Mouse (Mus musculus) brain, adult 2 months (tissue): ENCODE results near the gene BC029722.
"Not testable (repeated sequence)": the region's sequence is repeated elsewhere in the genome, so short reads cannot be mapped to it uniquely, and the experiment has no call there.

Experiments used
- DNase-seq: peaks from one replicate; pipeline ENCODE4 v3.0.0; 2011; ENCODE audit warnings: low read depth, low spot score

The BC029722 gene

GRCm38 (mm10) chr2:155819392-155819448 lies at the start of gene BC029722:
Gene BC029722, minus strand, starts transcription at chr2:155819426.
- DNase-seq, result no peak

GRCm38 (mm10) chr2:155868320-155868719 lies 49.1 kb upstream of the BC029722 start:
- no peak for DNase-seq

- DNase-seq, result no peak
Measured at GRCm38 (mm10) chr2:155863301-155863867, 44.2 kb upstream of the BC029722 start.

- DNase-seq, result peak; percentile 47
Measured at GRCm38 (mm10) chr2:155862573-155863300, 43.5 kb upstream of the BC029722 start.

- DNase-seq, result no peak
Measured at GRCm38 (mm10) chr2:155861581-155861980, 42.4 kb upstream of the BC029722 start.

- no peak for DNase-seq
Measured at GRCm38 (mm10) chr2:155860102-155860501, 40.9 kb upstream of the BC029722 start.

GRCm38 (mm10) chr2:155852536-155852935 lies 33.3 kb upstream of the BC029722 start:
- no peak for DNase-seq

- no peak for DNase-seq
Measured at GRCm38 (mm10) chr2:155850120-155850519, 30.9 kb upstream of the BC029722 start.

GRCm38 (mm10) chr2:155849464-155849863 lies 30.2 kb upstream of the BC029722 start:
- no peak for DNase-seq

GRCm38 (mm10) chr2:155848291-155848690 lies 29.1 kb upstream of the BC029722 start:
- DNase-seq, result peak; percentile 93

GRCm38 (mm10) chr2:155846930-155847329 lies 27.7 kb upstream of the BC029722 start:
- no peak for DNase-seq

GRCm38 (mm10) chr2:155838961-155839360 lies 19.7 kb upstream of the BC029722 start:
- DNase-seq, result no peak

- no peak for DNase-seq
Measured at GRCm38 (mm10) chr2:155837961-155838360, 18.7 kb upstream of the BC029722 start.

- no peak for DNase-seq
Measured at GRCm38 (mm10) chr2:155834732-155835131, 15.5 kb upstream of the BC029722 start, which contains the start of gene Fam83c. Gene Fam83c, minus strand, starts transcription at chr2:155834854.

- DNase-seq, result not testable (repeated sequence)
Measured at GRCm38 (mm10) chr2:155832087-155832486, 12.9 kb upstream of the BC029722 start.

- no peak for DNase-seq
Measured at GRCm38 (mm10) chr2:155831302-155831701, 12.1 kb upstream of the BC029722 start.

- DNase-seq, result no peak
Measured at GRCm38 (mm10) chr2:155830841-155831240, 11.6 kb upstream of the BC029722 start.

GRCm38 (mm10) chr2:155826630-155827424 lies 7.6 kb upstream of the BC029722 start, which contains the start of gene Eif6:
Gene Eif6, minus strand, starts transcription at chr2:155826925.
- peak; percentile 96 for DNase-seq

- peak; percentile 39 for DNase-seq
Measured at GRCm38 (mm10) chr2:155825904-155826629, 6.8 kb upstream of the BC029722 start.

GRCm38 (mm10) chr2:155823722-155824121 lies 4.5 kb upstream of the BC029722 start:
- no peak for DNase-seq

- no peak for DNase-seq
Measured at GRCm38 (mm10) chr2:155820779-155821178, 1.6 kb upstream of the BC029722 start.
